Mouse (Mus musculus) testis, adult 2 months (tissue): Measurements from ENCODE around the gene Pik3ap1.

ENCODE experiments used
- CTCF ChIP-seq: fragments of 200-500 bp; IDR thresholded peaks from 2 replicates; pipeline ENCODE4 v1.5.1; 2012; ENCODE audit warnings: low read depth, mild to moderate bottlenecking, inconsistent platforms, low read length, moderate library complexity; ENCODE audit not compliant: control insufficient read depth, insufficient read depth, insufficient replicate concordance
- POLR2A ChIP-seq: fragments of 200-500 bp; IDR thresholded peaks from 2 replicates; pipeline ENCODE4 v1.6.1; 2012; ENCODE audit warnings: low read depth, mild to moderate bottlenecking, inconsistent platforms, low read length, moderate library complexity; ENCODE audit not compliant: control insufficient read depth

DNA sequence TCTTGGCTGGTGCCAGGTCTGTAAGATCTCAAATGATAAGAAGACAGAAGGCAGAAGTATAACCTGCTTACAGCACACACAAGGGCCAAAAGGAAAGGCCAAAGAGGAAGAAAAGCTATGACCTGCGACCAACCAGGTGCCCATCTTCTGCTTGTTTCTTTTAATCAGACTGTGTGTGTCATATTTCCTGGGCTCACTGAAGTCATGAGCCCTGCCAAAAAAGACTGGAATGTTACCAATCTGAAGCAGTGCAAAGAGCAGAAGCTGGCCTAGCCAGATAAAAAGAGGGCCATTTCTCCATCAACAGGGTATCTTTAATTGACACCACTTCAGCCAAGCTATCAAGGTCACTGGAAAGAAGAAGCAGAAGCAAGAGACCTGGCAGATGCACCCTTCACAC is 9.8 kb downstream of the Pik3ap1 start:
- TF ChIP-seq POLR2A (no peak), CTCF (no peak)
